Mouse (Mus musculus) lung, adult 18-20 months (tissue): ENCODE measurements around the gene Defb19.
A peak's percentile ranks its signal among the peaks of the same experiment; 100 is the strongest.

Experiments
- DNase-seq, 2 experiments: peaks; one replicate each; pipeline ENCODE4 v3.0.0; 2022; ENCODE audit warnings: mixed read lengths in 2 of 2

Gene Defb19

DNA sequence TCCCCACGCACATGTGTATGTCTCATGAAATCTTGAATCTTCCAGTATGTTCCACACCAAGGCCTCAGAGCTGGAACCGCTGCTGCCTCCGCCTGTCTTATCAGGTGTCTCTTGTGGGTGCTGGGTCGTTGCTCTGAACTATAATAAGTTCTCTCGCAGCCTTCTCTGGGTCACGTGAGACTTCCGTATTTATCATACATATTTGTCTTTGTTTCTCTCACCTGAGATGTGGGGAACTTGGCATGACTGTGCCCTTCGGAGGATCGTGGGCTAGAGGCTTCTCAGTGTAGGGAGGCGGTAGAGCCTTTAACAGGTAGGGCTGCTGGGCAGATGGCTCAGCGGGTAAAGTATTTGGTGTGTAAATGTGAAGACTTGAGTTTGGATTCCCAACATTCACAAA lies 500 bp upstream of the Defb19 start:
- DNase-seq, result no peak

DNA sequence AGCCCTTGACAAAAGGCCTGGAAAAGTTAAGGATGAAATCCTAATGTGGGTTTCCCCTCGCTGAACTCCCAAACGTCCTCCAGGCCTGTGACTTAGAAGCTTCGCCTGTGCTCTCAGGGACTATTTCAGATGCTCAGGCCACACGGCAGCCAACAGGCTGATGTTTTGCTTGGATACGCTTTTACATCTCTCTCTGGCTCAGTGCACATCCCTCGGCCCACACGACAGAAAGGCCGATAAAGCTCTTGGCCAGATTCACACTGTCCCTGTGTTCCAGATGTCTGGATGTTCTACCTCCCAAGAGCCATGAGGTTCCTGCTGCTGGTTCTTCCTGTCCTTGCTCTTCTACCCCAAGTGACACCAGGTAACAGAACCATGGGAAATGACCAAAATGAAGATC lies 6.6 kb downstream of the Defb19 start:
- DNase-seq, result no peak

DNA sequence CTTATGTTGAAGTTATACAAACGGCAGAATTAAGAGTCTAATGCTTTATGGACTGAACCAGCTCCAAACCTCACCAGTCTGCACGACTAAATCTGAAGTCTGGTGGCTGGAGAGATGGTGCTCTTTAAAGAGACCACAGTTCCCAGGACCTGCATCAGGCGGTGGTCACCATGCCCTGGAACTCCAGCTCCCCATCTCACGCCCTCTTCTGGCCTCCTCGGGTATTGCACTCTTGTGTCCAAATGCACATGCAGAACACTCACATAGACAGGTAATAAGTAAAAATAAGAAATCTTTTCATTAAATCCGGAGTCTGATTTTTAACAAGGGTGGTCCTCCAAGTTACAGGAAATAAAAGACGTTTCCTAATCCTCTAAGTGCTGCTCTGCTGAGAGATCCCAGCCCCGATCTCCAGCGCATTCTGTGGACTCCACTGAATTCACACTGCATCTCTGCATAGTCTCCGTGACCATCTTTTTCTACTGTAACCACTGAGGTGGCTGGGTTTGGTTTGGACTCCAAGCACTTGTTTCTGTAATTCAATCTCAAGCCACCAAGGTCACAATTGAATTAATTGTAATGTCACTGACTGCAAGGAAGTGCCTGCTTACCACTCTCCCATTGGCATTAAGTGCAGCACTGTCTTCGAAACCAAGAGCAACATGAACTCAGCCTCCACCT lies 7.9 kb downstream of the Defb19 start, which contains the start of gene Defb21:
Gene Defb21, plus strand, starts transcription at position 631 of the 681 bp plus-strand sequence.
- no peak for DNase-seq

DNA sequence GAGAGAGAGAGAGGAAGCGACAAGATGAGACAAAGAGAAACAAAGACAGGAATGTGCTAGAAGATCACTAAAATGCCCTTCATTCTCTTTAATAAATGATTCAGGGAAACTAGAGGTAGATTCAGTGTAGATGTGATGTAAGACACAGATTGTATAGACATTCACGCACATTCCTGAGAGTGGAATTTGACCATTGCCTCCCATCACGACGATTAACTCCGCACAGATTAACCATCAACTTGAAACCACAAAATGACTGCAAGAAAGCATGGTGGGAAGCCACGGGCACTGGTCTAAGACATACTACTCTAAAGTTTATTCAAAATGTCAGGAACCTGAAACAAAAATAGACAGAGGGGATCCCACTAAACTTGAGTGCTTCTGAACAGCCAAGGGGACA lies 9.8 kb downstream of the Defb19 start:
- no peak for DNase-seq

DNA sequence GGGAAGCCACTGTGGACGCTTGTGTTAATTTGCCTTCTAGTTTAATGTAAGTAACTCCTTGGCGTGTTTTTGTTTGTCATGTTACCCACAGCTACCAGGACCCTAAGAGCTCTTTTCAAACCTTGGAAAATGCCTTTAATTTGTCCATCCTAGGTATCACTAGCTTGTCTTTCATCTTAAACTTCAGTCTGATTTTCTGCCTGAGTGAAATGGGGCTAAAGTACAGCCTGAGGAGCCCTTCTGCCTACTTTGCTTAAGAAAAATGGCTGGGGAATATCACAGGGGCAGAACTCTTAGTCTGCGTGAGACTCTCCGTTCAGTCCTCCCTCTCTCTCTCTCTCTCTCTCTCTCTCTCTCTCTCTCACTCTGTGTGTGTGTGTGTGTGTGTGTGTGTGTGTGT lies 10.2 kb downstream of the Defb19 start:
- DNase-seq, result no peak

DNA sequence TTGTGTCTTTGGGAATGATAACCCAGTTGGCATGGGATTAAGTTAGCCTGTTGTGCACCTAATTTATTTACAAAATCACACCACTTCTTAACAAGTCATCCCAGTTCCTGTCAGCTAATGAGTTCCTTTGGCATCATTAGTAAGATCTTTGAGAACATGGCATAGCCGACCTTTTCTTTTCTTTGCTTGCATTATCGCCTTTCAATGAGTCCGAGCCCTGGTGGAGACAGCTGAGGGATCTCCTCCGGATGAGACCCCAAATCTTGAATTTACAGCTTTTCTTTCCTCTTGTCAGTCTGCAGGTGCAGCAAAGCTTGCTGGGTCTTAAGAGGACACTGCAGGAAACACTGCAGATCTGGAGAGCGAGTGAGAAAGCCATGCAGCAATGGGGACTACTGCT lies 11.1 kb downstream of the Defb19 start, which contains the start of gene Gm17416:
Gene Gm17416, plus strand, starts transcription at position 301 of the 400 bp plus-strand sequence.
- DNase-seq, result no peak

DNA sequence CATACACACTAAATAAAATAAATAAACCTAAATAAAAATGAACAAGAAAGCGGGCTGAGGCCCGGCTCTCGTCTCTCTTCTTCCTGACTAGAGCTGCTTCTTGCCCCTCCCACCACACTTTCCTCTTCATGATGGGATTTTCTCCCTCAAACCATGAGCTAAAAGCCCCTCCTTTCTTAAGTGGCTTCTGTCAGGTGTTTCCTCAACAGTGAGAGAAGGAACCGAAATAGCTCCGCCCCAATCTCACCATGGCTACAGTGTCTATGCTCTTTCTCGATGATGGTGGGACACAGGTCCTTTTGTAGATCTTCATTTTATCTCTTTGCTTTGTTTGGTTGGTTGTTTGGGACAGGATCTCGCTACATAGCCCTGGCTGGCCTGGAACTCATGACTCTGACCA lies 23.5 kb downstream of the Defb19 start:
- no peak for DNase-seq

DNA sequence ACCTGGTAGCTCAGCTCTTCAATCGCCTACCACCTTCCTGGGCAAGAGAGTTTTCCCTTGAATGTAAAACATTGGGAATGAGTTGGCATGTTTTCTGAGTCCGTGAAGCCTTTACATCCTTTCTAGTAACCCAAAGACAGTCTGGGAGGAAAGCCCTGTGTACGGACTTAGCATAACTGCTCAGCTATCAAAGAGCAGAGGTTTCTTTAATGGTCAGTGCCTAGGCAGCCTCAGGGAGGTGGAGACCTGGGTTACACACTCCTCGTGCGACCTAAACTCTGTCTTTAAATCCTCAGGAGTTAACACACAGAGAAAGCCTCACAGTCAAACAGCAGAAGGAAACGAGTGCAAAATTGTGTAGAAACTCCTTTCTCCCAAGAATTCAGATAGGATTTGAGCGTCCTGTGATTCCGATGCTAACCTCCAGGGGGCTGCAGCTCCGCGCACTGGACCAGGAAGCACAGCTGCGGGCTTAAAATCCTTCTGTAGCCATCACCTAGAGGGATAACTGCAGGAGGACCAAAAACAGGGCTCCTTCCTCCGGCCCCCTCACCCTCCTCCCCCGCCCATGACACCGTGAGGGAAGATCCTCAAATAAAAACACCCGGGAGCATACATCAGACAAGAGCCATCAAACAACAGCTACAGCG lies 26.2 kb downstream of the Defb19 start:
- DNase-seq, result peak; percentile 8 to 25

DNA sequence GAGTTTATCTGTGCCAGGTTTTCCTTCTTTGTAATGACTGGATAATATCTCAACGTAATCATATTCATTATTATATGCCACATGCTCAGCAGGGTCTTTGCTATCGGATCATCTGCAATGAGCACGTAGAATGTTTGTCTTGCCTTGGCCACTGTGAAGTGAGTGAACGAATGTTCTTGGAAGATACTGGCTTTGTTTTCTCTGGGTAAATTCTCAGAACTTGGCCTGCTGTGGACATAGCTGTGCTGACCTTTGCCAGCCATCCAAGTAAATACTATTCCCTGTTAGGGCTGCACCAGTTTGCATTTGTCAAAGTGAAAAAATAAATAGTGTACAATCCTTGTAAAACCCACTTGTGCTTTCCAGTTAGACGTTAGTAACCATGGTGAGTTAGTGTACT lies 32.0 kb downstream of the Defb19 start:
- DNase-seq, result no peak

DNA sequence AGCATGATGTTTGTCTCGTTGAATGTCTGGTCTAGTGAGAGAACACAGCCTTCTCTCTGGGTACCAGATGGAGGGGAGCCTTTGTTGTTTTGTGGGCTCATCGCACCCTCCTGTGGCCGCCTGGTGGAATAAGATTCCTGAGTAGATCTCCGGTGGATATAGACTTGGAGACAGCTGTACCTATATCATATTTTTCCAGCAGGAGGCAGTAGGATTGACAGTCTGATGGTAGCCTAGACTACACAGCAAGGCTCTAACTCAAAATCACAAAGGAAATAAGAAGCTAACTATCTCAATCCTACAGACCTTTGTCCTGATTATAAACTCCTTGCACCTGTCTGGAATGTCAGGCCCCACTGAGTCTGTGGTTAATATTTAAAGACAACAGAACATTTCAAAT lies 35.4 kb downstream of the Defb19 start:
- peak in 1 of 2 experiments; percentile 6 for DNase-seq

DNA sequence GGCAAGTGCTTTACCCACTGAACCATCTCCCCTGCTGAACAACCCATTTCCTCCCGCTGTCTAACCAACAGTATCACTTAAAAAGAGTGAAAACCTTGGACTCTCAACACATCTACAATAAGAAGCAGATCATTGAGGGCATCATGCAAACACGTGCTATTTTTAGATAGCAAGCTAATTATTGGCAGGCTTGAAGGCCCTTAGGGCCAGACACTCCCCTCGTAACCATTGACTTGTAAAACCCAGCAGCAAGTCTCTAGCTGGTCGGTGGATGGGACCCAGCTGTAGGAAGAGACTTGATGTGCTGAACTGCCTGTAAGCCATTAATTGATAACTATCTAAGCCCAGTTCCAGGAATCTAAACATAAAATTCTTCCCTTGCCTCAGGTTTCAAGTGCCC lies 36.6 kb downstream of the Defb19 start:
- no peak for DNase-seq

DNA sequence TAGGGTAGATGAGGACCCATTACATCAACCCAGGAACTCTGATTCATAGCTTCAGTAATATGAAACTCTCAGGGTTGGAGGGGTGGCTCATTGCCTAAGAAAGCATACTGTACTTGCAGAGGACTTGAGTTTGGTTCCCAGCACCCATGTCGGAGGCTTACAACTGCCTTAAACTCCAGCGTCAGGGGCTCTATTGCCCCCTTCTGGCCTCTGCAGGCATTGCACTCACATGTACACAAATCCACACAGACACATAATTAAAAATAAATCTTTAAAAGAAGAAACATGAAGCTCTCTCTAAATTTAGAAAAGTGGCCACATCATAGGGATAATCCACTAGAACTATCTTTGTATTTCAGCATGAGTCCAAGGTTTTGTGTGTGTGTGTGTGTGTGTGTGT lies 37.2 kb downstream of the Defb19 start:
- no peak for DNase-seq

DNA sequence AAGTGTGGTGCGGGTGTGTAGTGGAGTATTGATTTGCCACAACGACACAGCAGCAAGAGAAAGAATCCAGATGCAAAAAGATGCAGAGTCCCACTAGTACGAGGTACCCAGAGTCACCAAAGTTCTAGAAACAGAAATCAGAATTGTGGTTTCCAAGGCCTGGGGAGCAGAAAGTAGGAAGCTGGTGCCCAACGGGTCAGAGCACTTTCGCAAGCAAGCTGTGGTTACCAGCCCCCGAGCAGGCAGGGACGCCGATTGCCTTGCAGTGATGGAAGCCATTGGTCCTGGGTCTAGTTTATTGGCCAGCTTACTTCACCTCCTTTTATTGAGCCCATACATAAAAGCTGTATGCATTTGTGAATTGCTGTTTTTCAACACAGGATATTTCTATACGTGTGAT lies 38.1 kb downstream of the Defb19 start:
- no peak for DNase-seq

DNA sequence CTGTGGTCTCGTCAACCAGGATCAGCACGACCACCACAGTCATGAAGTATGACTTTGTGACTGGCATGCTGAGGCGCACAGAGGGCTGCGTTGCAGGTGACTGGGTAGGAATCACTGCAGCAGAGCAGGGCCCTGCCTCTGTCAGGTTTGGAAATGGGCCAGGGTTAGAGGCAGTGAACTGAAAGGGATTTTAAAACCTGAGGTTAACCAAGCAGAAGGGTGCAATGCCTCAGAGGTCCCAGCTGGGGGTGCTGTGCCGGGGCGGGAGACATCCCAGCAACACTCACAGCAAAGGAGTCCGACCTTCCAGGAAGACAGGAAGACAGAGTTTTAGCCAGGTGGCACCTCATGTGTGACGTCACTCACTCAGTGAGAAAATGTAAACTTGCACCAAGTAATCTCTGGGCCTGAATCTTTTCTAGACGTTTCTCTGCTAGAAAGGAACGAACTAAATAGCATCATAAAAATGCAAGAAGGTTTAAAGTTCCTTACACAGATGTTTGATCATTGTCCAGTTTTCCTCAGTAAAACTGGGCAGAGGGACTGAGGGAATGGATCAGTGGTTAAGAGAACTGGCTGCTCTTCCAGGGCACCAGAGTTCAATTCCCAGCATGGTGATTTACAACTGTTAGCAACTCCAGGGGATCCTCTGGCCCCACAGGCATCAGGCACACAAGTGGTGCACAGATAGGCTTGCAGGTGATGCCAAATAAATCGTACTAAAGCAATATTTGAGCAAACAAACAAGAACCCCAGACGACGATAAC lies 40.0 kb downstream of the Defb19 start, which contains the start of gene Defb29:
Gene Defb29, minus strand, starts transcription at position 155 of the 767 bp plus-strand sequence.
- no peak for DNase-seq
